Mouse (Mus musculus): ENCODE results near the gene Adgrb2. TPM values are rescaled to one million over a fixed set of nuclear protein-coding genes. Genes with fewer than 3 reads are reported as not detected.

Gene Adgrb2
- total and polyA plus RNA-seq, 3 experiments: 0.08 TPM; not detected in 2

- no peak for TF ChIP-seq ZMIZ1 (IDR thresholded peaks at IDR 0.05; ENCODE audit: low read depth, low read length)
- TF ChIP-seq CTCF (conservative IDR thresholded peaks at IDR 0.05 in 1 of 2, IDR thresholded peaks at IDR 0.05 in 1 of 2; ENCODE audit: low read depth in 2 of 2, low read length in 2 of 2): peak; percentile 32 to 40; a peak in 3 of 4 replicates
- in situ Hi-C loops (cut with MboI; ENCODE audit: low pct_ligation_motif_present, low pct_unique_long_range_greater_than_20kb, low sequenced_read_pairs): no loop called here
- peaks cover 85% of the 10 kb centered on the region for H3K27me3 ChIP-seq (replicated peaks)
- no peaks in the 10 kb centered on the region for H3K4me1 ChIP-seq (ENCODE audit: control insufficient read depth in 1 of 2, insufficient read depth in 2 of 2)
- H3K4me2 ChIP-seq (ENCODE audit: insufficient read depth, low read depth, poor library complexity, severe bottlenecking): no peak overlapping the region
- DNase-seq (ENCODE audit: extremely low read depth): no peak
- H3K9me3 ChIP-seq (replicated peaks; ENCODE audit: low read length): peaks cover 8% of the 10 kb centered on the region
- no peak overlapping the region for H3K9ac ChIP-seq (ENCODE audit: insufficient read depth, low read depth)
- no peaks in the 10 kb centered on the region for H3K36me3 ChIP-seq (replicated peaks in 1 of 2; ENCODE audit: control insufficient read depth in 1 of 2, insufficient read depth in 1 of 2, low read length in 1 of 2)
- dilution Hi-C loops (cut with MboI; ENCODE audit: extremely low pct_ligation_motif_present, extremely low pct_unique_long_range_greater_than_20kb, low sequenced_read_pairs): no loop called here
- no peaks in the 10 kb centered on the region for H3K79me2 ChIP-seq (replicated peaks; ENCODE audit: control insufficient read depth, extremely low read depth, insufficient read depth, poor library complexity, severe bottlenecking)
- H3K27ac ChIP-seq (ENCODE audit: insufficient read depth, low read depth): no peak overlapping the region
- no peak overlapping the region for H3K4me3 ChIP-seq (replicated peaks in 1 of 3; ENCODE audit: low read depth in 2 of 3, low read length in 2 of 3, poor library complexity in 1 of 3)
Measured at GRCm38 (mm10) chr4:130052283-130052682, 67.6 kb downstream of the Adgrb2 start.

- H3K27me3 ChIP-seq (replicated peaks): peaks cover 87% of the 10 kb centered on the region
- DNase-seq (ENCODE audit: extremely low read depth): no peak
- H3K4me2 ChIP-seq (ENCODE audit: insufficient read depth, low read depth, poor library complexity, severe bottlenecking): no peak overlapping the region
- no peaks in the 10 kb centered on the region for H3K36me3 ChIP-seq (replicated peaks in 1 of 2; ENCODE audit: control insufficient read depth in 1 of 2, insufficient read depth in 1 of 2, low read length in 1 of 2)
- H3K9ac ChIP-seq (ENCODE audit: insufficient read depth, low read depth): no peak overlapping the region
- dilution Hi-C loops (cut with MboI; ENCODE audit: extremely low pct_ligation_motif_present, extremely low pct_unique_long_range_greater_than_20kb, low sequenced_read_pairs) (no loop called here), in situ Hi-C loops (cut with MboI; ENCODE audit: low pct_ligation_motif_present, low pct_unique_long_range_greater_than_20kb, low sequenced_read_pairs) (no loop called here)
- no peak overlapping the region for H3K27ac ChIP-seq (ENCODE audit: insufficient read depth, low read depth)
- peaks cover 8% of the 10 kb centered on the region for H3K9me3 ChIP-seq (replicated peaks; ENCODE audit: low read length)
- H3K4me3 ChIP-seq (replicated peaks in 1 of 3; ENCODE audit: low read depth in 2 of 3, low read length in 2 of 3, poor library complexity in 1 of 3): no peak overlapping the region
- H3K79me2 ChIP-seq (replicated peaks; ENCODE audit: control insufficient read depth, extremely low read depth, insufficient read depth, poor library complexity, severe bottlenecking): no peaks in the 10 kb centered on the region
- no peak for TF ChIP-seq POLR2A (IDR thresholded peaks at IDR 0.05; ENCODE audit: low read depth, low read length)
- TF ChIP-seq TBP (conservative IDR thresholded peaks at IDR 0.05; ENCODE audit: low read depth, low read length): no peak
- TF ChIP-seq ZKSCAN1 (IDR thresholded peaks at IDR 0.05; ENCODE audit: borderline replicate concordance, low read depth, low read length): no peak
- no peak for TF ChIP-seq NRF1 (IDR thresholded peaks at IDR 0.05; ENCODE audit: low read depth, low read length)
- no peaks in the 10 kb centered on the region for H3K4me1 ChIP-seq (ENCODE audit: control insufficient read depth in 1 of 2, insufficient read depth in 2 of 2)
Measured at GRCm38 (mm10) chr4:130053111-130053510, 68.4 kb downstream of the Adgrb2 start.

- peaks cover 96% of the 10 kb centered on the region for H3K27me3 ChIP-seq (replicated peaks)
- TF ChIP-seq KAT2A (IDR thresholded peaks at IDR 0.05; ENCODE audit: insufficient replicate concordance, low read length) (no peak), HCFC1 (IDR thresholded peaks at IDR 0.05; ENCODE audit: low read depth, low read length) (no peak), MYC (IDR thresholded peaks at IDR 0.05; ENCODE audit: low read depth, low read length) (no peak), MAZ (IDR thresholded peaks at IDR 0.05; ENCODE audit: low read depth, low read length) (no peak), NRF1 (IDR thresholded peaks at IDR 0.05; ENCODE audit: low read depth, low read length) (no peak), NELFE (IDR thresholded peaks at IDR 0.05; ENCODE audit: low read depth, low read length) (no peak), RAD21 (IDR thresholded peaks at IDR 0.05; ENCODE audit: low read depth, low read length) (no peak), PAX5 (IDR thresholded peaks at IDR 0.05; ENCODE audit: low read length) (no peak), POLR2A (IDR thresholded peaks at IDR 0.05; ENCODE audit: low read depth, low read length) (no peak), GABPA (IDR thresholded peaks at IDR 0.05; ENCODE audit: insufficient replicate concordance, low read depth, low read length) (no peak), MAFK (IDR thresholded peaks at IDR 0.05; ENCODE audit: insufficient replicate concordance, low read length) (no peak), JUN (IDR thresholded peaks at IDR 0.05; ENCODE audit: insufficient read depth, low read depth, low read length) (no peak), RCOR1 (conservative IDR thresholded peaks at IDR 0.05; ENCODE audit: low read depth, low read length) (no peak), TBP (conservative IDR thresholded peaks at IDR 0.05; ENCODE audit: low read depth, low read length) (no peak), MXI1 (IDR thresholded peaks at IDR 0.05; ENCODE audit: low read depth, low read length) (no peak), CTCF (conservative IDR thresholded peaks at IDR 0.05 in 1 of 2, IDR thresholded peaks at IDR 0.05 in 1 of 2; ENCODE audit: low read depth in 2 of 2, low read length in 2 of 2) (no peak), TCF12 (IDR thresholded peaks at IDR 0.05; ENCODE audit: low read depth, low read length) (no peak)
- no peak overlapping the region for H3K9ac ChIP-seq (ENCODE audit: insufficient read depth, low read depth)
- in situ Hi-C loops (cut with MboI; ENCODE audit: low pct_ligation_motif_present, low pct_unique_long_range_greater_than_20kb, low sequenced_read_pairs) (no loop called here), dilution Hi-C loops (cut with MboI; ENCODE audit: extremely low pct_ligation_motif_present, extremely low pct_unique_long_range_greater_than_20kb, low sequenced_read_pairs) (no loop called here)
- no peak overlapping the region for H3K4me2 ChIP-seq (ENCODE audit: insufficient read depth, low read depth, poor library complexity, severe bottlenecking)
- H3K4me1 ChIP-seq (ENCODE audit: control insufficient read depth in 1 of 2, insufficient read depth in 2 of 2): no peaks in the 10 kb centered on the region
- H3K9me3 ChIP-seq (replicated peaks; ENCODE audit: low read length): peaks cover 8% of the 10 kb centered on the region
- no peaks in the 10 kb centered on the region for H3K36me3 ChIP-seq (replicated peaks in 1 of 2; ENCODE audit: control insufficient read depth in 1 of 2, insufficient read depth in 1 of 2, low read length in 1 of 2)
- no peaks in the 10 kb centered on the region for H3K79me2 ChIP-seq (replicated peaks; ENCODE audit: control insufficient read depth, extremely low read depth, insufficient read depth, poor library complexity, severe bottlenecking)
- no peak overlapping the region for H3K4me3 ChIP-seq (replicated peaks in 1 of 3; ENCODE audit: low read depth in 2 of 3, low read length in 2 of 3, poor library complexity in 1 of 3)
- H3K27ac ChIP-seq (ENCODE audit: insufficient read depth, low read depth): no peak overlapping the region
- no peak for DNase-seq (ENCODE audit: extremely low read depth)
Measured at GRCm38 (mm10) chr4:130054727-130055126, 70.1 kb downstream of the Adgrb2 start.

All from CH12.LX (cell line).